Mouse (Mus musculus): ENCODE data around the gene Ly75.

The Ly75 gene

DNA sequence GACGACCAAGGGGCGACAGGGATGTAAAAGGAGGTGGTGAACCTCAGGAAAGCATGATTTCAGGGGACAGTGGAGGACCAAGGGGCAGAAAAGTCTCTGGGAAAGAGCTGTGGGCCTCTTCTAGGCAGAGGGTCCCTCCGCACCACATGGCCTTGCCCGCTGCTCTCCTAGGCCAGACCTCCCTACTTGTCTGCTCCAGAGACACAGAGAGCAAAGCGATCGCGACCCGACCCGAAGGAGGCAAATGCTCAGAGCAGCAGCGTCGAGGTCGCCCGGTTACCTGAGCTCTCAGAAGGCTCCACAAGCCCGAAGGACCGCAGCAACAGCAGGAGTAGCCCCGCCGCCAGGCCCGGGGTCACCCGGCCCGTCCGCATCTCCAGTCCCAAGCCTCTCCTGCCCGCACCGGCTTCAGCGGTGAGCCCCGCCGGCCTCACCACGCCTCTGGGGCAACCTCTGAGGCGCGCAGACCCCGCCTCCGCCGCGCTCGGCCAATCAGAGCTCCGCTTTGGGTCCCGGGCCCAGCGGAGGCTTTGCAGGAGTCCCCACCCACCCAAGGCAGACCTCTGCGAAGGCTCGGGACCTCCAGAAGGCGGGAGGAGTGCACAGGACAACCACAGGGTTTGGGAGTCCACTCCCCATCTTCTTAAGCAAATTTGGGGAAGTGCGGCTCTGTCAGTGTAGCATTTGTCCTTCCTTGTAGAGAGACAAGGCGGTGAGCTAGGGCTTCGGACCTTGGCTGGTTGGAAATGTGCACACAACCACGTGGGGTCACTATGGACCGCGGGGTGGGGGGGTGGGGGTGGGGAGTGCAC, at the start of gene Ly75:
Ly75 (minus strand) TSS at position 446 of the 812 bp plus-strand sequence.
- DNase-seq (ENCODE audit: low spot score in 2 of 2) = peak; percentile 66 to 74

DNA sequence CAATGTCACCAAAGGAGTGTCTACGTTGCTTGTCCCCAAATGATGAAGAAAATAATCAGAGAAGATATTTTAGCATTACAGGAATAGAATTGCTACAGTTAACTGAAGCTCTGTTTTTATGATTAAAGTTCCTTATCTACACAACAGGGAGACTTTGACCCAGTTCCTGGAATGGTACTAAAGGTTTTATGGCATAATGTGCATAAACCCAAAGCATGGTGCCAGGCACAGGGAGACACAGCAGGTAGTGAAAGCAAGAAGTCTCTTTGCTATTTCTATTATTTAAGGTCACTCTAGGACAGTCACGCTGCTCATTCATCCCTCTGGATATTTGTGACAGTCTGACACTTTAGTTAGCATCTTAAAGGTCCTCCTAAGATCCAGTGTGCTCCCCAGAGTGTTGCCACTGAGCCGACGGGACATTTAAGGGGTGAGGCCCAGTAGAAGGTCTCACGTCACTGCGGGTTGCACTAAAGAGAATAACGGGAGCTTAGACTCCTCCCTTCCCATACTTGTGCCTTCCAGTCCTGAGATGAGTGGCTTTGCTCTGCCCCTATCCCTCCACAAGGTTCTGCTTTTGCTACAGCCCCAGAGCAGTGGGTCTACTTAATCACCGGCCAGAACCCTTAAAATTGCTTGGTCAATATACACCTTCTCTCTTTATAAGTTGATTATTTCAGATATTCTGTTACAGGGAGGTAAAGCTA, 47.4 kb upstream of the Ly75 start:
- DNase-seq (ENCODE audit: low spot score in 2 of 2) = no peak

DNA sequence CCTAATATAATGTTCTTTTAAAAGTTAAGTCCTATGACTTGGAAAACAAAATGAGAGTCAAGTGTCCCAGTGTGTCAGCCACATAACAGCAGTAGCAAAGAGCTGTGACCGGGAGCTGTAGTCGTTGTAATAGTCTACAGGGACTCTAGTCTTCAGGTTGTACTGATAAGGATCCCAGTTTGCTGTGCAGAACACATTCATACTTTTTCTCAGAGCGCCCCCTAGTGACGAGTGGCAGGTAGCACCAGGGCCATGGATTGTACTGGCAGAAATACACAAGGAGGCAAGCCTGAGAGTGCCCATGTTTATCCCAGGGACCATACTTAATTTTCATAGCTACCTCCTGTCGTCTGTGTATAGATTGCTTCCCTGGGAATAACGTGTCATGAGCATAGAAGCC, 35.0 kb upstream of the Ly75 start:
- DNase-seq (ENCODE audit: low spot score in 2 of 2) = peak in 1 of 2 experiments; percentile 60

DNA sequence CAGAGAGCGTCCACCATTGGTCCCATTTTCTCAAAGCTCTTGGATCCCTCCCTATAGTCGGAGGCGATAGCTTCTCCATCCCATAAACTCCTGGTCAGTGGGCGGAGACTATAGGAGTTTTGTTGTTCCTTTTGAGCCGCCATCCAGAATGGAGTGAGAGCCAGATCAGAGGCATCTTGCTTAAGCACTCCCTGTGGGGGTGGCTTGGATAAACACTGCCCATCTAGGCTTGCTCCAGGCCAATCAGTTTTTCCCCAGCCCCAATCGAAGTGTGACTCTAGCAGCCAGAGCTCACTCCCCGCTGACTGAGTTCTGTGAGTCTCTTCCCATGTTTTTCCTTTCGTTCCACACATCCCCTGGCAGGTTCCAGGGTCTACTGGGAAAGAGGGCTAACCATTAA, 31.2 kb upstream of the Ly75 start:
- no peak for DNase-seq (ENCODE audit: low spot score in 2 of 2)

DNA sequence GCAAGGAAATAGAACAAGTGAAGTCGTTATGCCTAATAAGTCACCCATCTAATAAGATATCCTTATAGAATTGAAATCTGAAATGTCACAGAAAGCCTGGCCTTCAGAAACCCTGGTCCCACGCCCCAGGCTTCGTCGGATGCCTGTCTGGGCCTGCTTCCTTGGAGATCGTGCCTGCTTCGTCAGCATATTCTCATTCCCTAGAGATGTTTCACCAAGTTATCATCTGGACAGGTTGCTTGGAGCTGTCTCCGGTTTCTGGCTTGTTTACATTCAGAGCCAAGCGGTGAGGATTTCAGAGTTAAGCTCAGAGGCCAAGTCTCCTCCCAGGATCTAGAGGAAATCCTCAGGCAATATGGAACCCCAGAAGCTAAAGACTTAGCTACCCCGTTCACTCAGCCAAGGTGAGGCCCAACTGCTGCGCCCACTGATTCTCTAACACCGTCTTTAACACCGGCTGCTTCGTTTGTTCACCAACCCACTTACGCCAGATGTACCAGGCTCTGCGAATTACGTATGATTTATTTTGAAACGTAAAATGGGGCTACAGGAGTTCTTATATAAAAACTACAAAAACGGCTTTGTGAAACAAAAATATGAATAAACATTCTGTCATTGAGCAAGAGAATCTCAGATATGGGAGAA, 30.0 kb upstream of the Ly75 start:
- DNase-seq (ENCODE audit: low spot score in 2 of 2) = no peak

DNA sequence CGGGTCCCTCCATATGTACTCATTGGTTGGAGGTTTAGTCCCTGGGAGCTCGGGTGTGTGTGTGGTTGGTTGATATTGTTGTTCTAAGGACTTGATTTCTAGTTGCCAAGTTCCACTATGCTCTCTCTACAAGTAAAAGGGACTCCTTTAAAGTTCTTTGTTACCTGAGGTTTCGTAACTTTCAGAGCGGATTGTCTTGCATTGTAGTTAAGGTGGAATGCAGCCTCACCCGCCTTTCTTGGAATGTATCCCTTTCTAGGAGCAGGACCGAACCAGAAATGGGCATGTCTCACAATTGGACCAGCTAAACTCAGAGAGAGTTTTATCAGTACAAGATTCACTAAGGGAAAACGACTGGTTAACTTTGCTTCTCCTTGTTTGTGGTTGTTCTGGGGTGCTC, 28.1 kb upstream of the Ly75 start:
- no peak for DNase-seq (ENCODE audit: low spot score in 2 of 2)

DNA sequence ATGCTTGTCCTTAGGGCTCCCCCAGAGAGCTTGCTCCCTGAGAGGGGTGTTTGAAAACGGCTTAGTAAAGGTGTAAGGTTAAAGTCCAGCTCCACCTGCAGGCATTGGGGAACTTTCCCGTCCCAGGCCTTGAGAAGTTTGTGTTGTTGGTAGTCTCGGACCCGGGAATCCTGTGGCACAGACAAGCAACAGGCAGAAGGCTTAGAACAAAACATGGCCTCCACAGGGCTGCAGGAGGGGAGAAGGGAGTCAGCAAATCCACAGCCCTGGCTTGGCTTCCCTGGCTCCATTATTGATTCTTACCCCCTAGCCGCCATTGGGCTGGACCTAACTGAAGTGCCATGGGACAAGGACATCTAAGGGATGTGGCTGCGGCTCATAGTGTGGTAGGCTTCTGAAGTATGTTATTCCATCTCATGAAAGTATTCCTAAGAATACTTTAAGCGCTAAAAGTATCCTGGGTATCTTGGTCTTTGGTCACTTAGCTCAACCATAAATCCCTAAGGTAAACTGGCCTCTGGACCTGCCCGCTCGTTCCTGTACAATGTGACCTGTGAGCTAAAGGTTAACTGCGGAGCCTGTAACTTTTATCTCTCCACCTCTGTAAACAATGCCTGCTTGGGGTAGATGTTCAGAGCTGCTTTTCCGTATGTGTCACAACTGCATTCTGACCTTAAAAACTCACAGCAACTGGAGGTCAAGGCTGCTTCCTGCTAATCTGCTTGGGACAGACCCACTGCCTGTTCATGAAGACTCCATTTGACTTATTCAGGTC, 27.1 kb upstream of the Ly75 start:
- DNase-seq (ENCODE audit: low spot score in 2 of 2) = no peak

DNA sequence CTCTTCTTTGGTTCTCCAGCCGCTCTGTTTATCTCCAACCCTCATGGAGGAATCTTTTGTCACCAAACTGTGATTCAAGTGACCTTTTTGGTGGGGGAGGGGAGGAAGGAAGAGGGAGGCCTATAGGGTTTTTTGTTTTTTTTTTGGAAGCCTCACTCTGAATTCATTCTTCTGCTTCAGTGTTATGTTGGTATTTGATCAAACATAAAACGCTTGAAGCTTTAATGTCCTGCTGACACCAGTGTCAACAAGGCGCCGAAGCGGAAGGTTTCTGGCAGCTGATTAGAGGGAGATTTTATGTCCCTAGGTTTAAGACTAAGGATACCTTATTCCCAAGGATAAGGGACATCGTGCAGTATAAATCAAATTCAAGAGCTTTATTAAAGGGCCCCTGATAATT, 26.1 kb upstream of the Ly75 start:
- no peak for DNase-seq (ENCODE audit: low spot score in 2 of 2)

DNA sequence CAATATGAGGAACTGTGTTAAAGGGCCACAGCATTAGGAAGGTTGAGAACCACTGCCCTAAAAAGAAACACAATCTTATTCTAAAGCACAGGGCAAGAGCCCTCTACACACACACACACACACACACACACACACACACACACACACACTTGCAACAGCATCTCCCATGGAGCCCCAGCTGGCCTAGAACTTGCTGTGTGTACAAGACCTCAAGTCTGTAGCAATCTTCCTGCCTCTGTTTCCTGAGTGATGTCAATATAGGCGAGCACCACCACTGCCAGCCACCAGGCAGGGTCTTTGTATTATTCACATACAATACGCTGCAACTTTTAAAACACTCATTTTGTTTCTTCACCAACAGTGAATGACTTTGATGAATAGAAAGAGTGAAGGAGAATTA, 24.3 kb upstream of the Ly75 start:
- no peak for DNase-seq (ENCODE audit: low spot score in 2 of 2)

DNA sequence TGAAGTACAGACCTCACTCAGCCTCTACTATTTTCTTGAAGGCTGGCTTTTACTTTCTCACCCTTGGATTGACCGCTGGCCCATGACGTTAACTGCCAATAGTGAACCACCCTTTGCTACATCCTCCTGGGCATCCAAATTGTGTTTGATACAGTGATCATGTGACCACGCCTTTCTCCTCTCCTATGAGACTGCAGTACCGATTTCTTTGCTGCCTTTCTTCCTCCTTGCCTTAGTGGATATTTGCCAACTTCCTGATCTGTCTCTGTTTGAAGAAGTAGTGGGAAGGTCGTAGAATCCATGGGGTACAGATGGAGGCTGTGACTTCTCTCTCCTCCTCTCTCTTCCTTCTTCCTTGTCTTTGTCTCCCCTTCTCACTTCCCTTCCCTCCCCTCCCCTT, 22.3 kb upstream of the Ly75 start:
- DNase-seq (ENCODE audit: low spot score in 2 of 2) = no peak

DNA sequence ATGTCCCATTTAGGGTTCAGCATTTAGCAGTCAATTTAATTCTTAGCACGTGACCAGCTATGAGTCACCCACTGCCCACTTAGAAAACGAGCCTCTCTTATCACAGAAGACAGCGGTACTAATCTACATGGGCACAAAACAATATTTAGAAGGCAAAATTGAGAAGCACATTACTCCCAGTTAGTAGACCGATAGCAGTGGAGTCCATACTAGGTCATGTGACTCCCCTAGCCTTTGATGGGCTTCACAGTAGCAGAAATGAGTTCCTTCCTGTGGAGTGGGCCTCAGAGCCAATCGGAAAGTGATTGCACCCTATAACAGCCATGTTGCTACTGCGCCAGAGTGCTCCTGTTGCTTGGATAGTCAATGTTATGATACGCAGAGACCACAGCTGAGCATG, 21.7 kb upstream of the Ly75 start:
- no peak for DNase-seq (ENCODE audit: low spot score in 2 of 2)

DNA sequence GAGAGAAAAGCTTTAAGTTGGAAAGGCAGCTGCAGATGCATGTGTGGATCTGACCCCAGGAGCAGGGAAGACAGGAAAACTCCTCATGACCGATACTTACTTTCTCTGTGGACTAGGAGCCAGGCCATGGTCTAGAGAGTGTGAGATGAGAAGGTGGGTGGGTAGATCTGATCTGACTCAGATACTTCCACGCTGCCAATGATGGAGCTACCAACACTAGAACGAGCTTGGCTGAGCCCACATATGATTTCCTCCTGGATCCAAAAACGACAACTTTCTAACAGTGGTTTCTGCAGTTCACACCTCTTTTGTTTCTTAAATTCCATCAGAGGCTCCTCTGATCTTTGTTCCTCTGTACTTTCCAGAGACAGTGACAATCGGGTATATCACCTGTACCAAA, 18.6 kb upstream of the Ly75 start:
- DNase-seq (ENCODE audit: low spot score in 2 of 2) = no peak

DNA sequence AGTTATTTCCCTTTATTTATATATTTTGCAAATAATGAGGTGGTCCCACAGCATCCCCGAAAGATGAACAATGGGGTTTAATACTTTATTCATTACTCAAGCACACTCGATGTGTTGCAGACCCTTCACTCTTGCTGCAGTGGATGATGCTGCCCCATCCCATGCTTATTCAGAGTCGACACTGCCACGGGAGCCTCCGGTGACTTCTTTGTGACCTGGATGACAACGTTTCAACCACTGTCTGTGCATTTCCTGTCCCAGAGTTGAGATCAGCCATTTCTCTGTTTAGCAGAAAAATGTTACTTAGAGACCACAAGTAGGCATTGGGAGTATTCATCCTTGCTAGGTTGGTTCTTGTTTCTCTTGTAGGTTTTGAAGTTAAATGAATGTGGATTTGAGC, 10.7 kb upstream of the Ly75 start:
- no peak for DNase-seq (ENCODE audit: low spot score in 2 of 2)

DNA sequence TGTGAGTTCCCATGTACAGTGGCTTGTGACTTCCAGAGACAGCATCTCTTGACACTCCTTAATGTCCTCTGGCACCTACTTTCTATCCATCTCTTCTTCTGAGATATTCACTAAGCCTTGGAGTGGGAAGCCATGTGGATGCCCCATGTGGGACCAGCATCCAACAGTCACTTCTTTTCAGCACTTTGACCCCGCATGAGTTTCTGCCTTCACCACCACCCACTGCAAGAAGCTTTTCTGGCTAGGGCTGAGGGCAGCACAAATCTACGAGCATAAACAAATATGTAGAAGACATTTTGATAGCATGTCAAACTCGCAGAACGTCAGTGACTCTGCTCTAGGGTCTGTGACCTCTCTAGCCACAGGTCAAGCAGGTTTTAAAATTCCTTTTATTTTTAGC, 9.2 kb upstream of the Ly75 start:
- no peak for DNase-seq (ENCODE audit: low spot score in 2 of 2)

DNA sequence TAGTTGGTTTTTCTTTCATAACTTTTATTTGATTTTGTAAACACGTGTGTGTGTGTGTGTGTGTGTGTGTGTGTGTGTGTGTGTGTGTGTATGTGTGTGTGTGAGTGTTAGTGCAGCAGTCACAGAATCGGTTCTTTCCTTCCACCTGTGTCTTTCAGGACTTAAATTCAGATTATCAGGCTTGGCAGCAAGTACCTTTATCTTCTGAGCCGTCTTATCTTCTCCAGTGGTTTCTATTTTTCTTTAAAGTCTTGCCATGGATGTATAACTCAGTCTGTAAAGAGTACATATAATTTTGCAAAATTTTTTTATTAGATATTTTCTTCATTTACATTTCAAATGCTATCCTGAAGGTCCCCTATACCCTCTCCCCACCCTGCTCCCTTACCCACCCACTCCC, 4.3 kb upstream of the Ly75 start:
- no peak for DNase-seq (ENCODE audit: low spot score in 2 of 2)

DNA sequence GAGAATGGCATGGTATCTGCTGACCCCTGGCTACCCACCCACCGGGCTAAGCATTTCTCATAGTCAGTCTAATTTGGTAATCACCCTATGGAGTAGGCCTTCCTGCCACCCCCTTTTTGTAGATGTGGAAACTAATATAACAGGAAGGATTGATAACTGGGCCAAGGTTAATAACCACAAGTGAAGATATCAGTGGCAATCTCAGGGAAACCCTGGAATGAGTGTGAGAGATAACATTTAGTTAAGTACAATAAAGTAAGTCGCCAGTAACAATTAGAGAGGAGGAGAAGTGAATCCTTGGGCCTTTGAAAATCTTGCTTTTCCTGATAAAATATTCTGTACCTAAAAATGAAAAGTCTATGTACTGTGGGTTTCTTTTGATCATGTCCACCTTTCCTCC, 3.7 kb upstream of the Ly75 start:
- DNase-seq (ENCODE audit: low spot score in 2 of 2) = no peak

DNA sequence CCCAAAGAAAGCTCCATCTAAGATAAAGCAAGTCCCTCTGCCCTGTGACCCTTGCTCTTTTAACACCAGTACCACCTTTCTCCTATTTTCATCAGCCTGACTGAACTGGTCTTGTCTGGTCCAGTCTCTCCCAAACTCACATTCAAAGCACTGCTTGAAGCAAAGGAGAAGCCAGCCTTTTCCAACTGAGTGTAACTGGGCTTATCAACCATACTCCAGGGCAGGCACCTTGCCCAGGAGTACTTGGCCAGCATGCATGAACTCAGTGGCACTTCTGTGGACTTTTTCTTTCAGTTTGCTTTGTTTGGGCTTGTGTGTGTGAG, 1.6 kb upstream of the Ly75 start:
- no peak for DNase-seq (ENCODE audit: low spot score in 2 of 2)

DNA sequence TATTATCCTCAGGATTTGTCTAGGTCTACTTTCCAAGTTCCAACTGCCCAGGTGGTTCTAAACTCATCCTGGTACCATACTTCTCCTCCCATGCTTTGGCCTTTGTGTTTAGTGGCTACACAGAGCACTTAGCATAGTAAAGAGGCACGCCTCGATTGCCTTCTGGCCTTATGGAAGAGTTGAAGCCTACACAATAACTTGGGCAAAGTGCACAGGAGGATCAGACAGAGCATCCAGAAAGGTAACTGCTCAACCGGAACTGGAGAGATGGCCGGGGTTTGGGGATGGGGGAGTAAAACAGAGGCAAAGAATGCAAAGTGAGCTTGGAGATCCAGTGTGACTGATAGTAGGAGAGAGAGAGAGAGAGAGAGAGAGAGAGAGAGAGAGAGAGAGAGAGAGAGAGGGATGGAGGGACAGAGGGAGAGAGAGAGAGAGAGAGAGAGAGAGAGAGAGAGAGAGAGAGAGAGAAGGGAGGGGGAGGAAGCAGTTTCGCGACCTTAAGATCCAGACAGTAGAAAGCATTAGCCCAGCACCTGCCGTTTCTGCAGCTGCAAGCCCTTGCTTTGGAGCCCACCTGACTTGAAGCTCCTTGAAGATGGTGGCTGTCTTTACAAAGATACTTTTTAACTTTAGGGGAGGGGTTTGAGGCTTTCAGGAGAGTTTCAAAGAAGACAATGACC, 1.1 kb upstream of the Ly75 start:
- no peak for DNase-seq (ENCODE audit: low spot score in 2 of 2)

DNA sequence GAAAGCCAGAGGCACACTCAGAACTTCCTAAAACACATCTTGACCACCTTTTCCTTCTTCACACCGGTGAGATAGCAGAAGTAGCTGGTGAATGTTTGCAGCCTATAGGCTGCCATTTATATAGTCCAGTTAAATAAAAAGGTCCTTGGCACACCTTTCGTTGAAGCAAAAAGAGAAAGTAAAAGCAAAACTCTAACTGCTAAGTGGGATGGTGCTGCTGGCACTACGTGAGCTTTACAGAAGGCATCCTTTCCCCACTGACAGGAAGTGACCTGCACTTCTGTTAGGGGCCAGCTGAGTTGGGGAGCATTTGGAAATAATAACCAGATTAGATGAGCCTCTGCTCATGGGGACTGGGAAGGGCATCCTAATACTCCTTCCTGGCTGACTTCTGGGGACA, 757 bp downstream of the Ly75 start:
- DNase-seq (ENCODE audit: low spot score in 2 of 2) = no peak

DNA sequence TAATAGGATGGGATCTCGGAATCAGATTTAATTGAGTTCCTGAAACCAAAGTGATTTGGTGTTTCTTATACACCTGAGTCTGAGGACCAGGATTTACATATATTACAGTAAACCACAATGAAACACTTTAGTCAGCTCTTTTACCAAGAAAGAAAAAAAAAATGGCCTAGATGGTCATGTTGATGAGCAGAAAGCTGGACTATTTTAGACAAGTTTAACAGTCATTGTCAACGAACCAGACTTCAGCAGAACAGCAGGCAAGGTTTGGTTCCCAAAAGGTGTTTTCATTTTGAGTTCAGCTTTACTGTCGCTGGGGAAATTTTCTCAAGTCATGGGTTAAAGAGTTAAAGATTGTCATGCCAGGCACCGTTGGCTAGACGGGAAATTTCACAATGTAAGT, 5.8 kb downstream of the Ly75 start:
- no peak for DNase-seq (ENCODE audit: low spot score in 2 of 2)

DNA sequence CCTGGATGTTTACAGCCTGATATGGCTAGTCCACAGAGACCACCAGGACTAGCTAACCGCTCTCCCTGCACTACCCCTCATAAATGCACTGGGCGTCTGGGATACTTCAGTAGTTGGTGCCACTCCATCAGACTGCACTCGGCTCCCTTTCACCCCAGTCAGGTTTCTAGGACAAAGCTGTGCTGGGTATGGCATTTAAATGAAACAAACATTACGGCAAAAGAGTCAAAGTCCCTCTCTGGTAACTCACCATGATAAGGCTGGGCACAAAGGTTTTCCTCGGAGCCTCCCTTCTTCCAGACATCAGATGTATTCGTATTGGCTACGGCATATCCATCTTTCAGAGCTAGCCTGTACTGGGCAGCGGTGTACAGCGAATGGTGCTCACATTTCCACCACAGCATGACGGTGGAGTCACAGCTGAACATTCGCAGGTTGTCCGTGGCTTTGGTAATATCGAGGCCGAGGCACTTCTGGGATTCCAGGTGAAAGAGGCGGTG, 7.4 kb downstream of the Ly75 start:
- DNase-seq (ENCODE audit: low spot score in 2 of 2) = no peak

DNA sequence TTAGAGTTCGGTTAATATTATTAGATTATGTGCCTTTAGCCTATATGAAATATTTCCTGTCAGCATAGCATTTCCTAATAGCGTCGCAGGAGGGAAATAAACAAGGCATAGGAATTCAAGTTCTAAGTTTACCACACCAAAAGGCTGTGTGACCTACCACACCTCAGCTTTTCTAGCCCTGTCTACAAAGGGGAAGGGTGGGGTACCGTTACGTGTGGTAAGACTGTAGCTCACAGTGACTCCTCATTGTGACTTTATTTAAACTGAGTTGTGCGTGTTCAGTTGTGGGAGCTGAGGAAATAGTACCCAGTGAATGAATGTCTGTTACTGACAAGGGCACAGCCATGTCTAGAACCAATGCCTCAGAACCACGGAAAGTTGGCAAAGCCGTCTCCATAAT, 8.0 kb downstream of the Ly75 start:
- no peak for DNase-seq (ENCODE audit: low spot score in 2 of 2)
